Mouse (Mus musculus): Measurements from ENCODE around the gene Ccdc114.

The Ccdc114 gene

GRCm38 (mm10) chr7:45943280-45943679 is 19.4 kb downstream of the Ccdc114 start:
- in situ Hi-C loops (cut with MboI; ENCODE audit: unreplicated experiment in 2 of 2) = loop anchor here (5.0 to 10.0 kb wide), 2 partner anchors 69 to 262 kb away; no protein-coding TSS in a partner anchor

- in situ Hi-C loops (cut with MboI; ENCODE audit: unreplicated experiment in 2 of 2) = loop anchor here in 1 of 2 experiments (10.0 kb wide), 1 partner anchor 256 kb away; no protein-coding TSS in a partner anchor
Observed at GRCm38 (mm10) chr7:45949061-45949460, 25.2 kb downstream of the Ccdc114 start.

- in situ Hi-C loops (cut with MboI; ENCODE audit: unreplicated experiment in 2 of 2) = loop anchor here in 1 of 2 experiments (5.0 kb wide), 1 partner anchor 36 kb away; no protein-coding TSS in a partner anchor
Observed at GRCm38 (mm10) chr7:45956611-45957010, 32.7 kb downstream of the Ccdc114 start.

GRCm38 (mm10) chr7:45971831-45972723 is 48.2 kb downstream of the Ccdc114 start:
- in situ Hi-C loops (cut with MboI; ENCODE audit: unreplicated experiment in 2 of 2) = no loop called here

GRCm38 (mm10) chr7:45973271-45973687 is 49.4 kb downstream of the Ccdc114 start:
- in situ Hi-C loops (cut with MboI; ENCODE audit: unreplicated experiment in 2 of 2) = no loop called here

GRCm38 (mm10) chr7:45974103-45974502 is 50.2 kb downstream of the Ccdc114 start:
- in situ Hi-C loops (cut with MboI; ENCODE audit: unreplicated experiment in 2 of 2) = no loop called here

- in situ Hi-C loops (cut with MboI; ENCODE audit: unreplicated experiment in 2 of 2) = no loop called here
Observed at GRCm38 (mm10) chr7:45974512-45974911, 50.6 kb downstream of the Ccdc114 start.

- in situ Hi-C loops (cut with MboI; ENCODE audit: unreplicated experiment in 2 of 2) = no loop called here
Observed at GRCm38 (mm10) chr7:45981612-45982011, 57.7 kb downstream of the Ccdc114 start.

GRCm38 (mm10) chr7:45986893-45987292 is 63.0 kb downstream of the Ccdc114 start:
- in situ Hi-C loops (cut with MboI; ENCODE audit: unreplicated experiment in 2 of 2) = no loop called here

- in situ Hi-C loops (cut with MboI; ENCODE audit: unreplicated experiment in 2 of 2) = no loop called here
Observed at GRCm38 (mm10) chr7:45988344-45988743, 64.5 kb downstream of the Ccdc114 start.

- in situ Hi-C loops (cut with MboI; ENCODE audit: unreplicated experiment in 2 of 2) = loop anchor here in 1 of 2 experiments (5.0 kb wide), 1 partner anchor 35 kb away; no protein-coding TSS in a partner anchor
Observed at GRCm38 (mm10) chr7:45992470-45992869, 68.6 kb downstream of the Ccdc114 start.

All from v-Abl transformed pro-B cells (cell line).